Mouse (Mus musculus): ENCODE measurements around the gene Paqr9. TPM values are rescaled to one million over a fixed set of nuclear protein-coding genes. Genes with fewer than 3 reads are reported as not detected.

Gene Paqr9
- polyA plus RNA-seq, 1 experiment: 18.5 TPM

- H3K4me1 ChIP-seq (ENCODE audit: control insufficient read depth, insufficient read depth, low read length): peaks cover 5% of the 10 kb centered on the region
- DNase-seq: no peak
- H3K27ac ChIP-seq (ENCODE audit: insufficient read depth, low read length): no peak overlapping the region
- no peak overlapping the region for H3K4me3 ChIP-seq (replicated peaks; ENCODE audit: insufficient read depth, low read depth, low read length)
- WGBS: 91% methylated on average over 4 of the region's 4 CpGs
- TF ChIP-seq POLR2A (IDR thresholded peaks at IDR 0.05; ENCODE audit: borderline replicate concordance, insufficient read depth, low read length): no peak
- TF ChIP-seq CTCF (IDR thresholded peaks at IDR 0.05; ENCODE audit: borderline replicate concordance, insufficient read depth, low read depth, low read length): no peak
- H3K27me3 ChIP-seq (ENCODE audit: control insufficient read depth, insufficient read depth, low read length): no peaks in the 10 kb centered on the region
These were observed 11.1 kb downstream of the Paqr9 start for GRCm38 (mm10) chr9:95570604-95571003.

GRCm38 (mm10) chr9:95571494-95571893, 12.0 kb downstream of the Paqr9 start:
- Histone ChIP-seq H3K4me1 (ENCODE audit: control insufficient read depth, insufficient read depth, low read length) (peaks cover 5% of the 10 kb centered on the region), H3K27ac (ENCODE audit: insufficient read depth, low read length) (no peak overlapping the region), H3K4me3 (replicated peaks; ENCODE audit: insufficient read depth, low read depth, low read length) (no peak overlapping the region), H3K27me3 (ENCODE audit: control insufficient read depth, insufficient read depth, low read length) (no peaks in the 10 kb centered on the region)
- TF ChIP-seq CTCF (IDR thresholded peaks at IDR 0.05; ENCODE audit: borderline replicate concordance, insufficient read depth, low read depth, low read length) (no peak), POLR2A (IDR thresholded peaks at IDR 0.05; ENCODE audit: borderline replicate concordance, insufficient read depth, low read length) (no peak)
- DNase-seq: peak in 1 of 2 experiments; percentile 42
- WGBS: 34% methylated on average over 4 of the region's 4 CpGs

GRCm38 (mm10) chr9:95572558-95572957, 13.1 kb downstream of the Paqr9 start:
- no peak for DNase-seq
- H3K4me3 ChIP-seq (replicated peaks; ENCODE audit: insufficient read depth, low read depth, low read length): no peak overlapping the region
- no peaks in the 10 kb centered on the region for H3K27me3 ChIP-seq (ENCODE audit: control insufficient read depth, insufficient read depth, low read length)
- TF ChIP-seq CTCF (IDR thresholded peaks at IDR 0.05; ENCODE audit: borderline replicate concordance, insufficient read depth, low read depth, low read length): no peak
- no peak for TF ChIP-seq POLR2A (IDR thresholded peaks at IDR 0.05; ENCODE audit: borderline replicate concordance, insufficient read depth, low read length)
- peaks cover 5% of the 10 kb centered on the region for H3K4me1 ChIP-seq (ENCODE audit: control insufficient read depth, insufficient read depth, low read length)
- 88% methylated on average over 5 of the region's 5 CpGs for WGBS
- no peak overlapping the region for H3K27ac ChIP-seq (ENCODE audit: insufficient read depth, low read length)

- WGBS: 85% methylated on average over 4 of the region's 4 CpGs
- DNase-seq: no peak
- Histone ChIP-seq H3K27me3 (ENCODE audit: control insufficient read depth, insufficient read depth, low read length) (no peaks in the 10 kb centered on the region), H3K27ac (ENCODE audit: insufficient read depth, low read length) (no peak overlapping the region), H3K4me3 (replicated peaks; ENCODE audit: insufficient read depth, low read depth, low read length) (no peak overlapping the region), H3K4me1 (ENCODE audit: control insufficient read depth, insufficient read depth, low read length) (peaks cover 5% of the 10 kb centered on the region)
- TF ChIP-seq POLR2A (IDR thresholded peaks at IDR 0.05; ENCODE audit: borderline replicate concordance, insufficient read depth, low read length) (no peak), CTCF (IDR thresholded peaks at IDR 0.05; ENCODE audit: borderline replicate concordance, insufficient read depth, low read depth, low read length) (no peak)
These were observed 14.7 kb downstream of the Paqr9 start for GRCm38 (mm10) chr9:95574116-95574515.

- TF ChIP-seq POLR2A (IDR thresholded peaks at IDR 0.05; ENCODE audit: borderline replicate concordance, insufficient read depth, low read length) (no peak), CTCF (IDR thresholded peaks at IDR 0.05; ENCODE audit: borderline replicate concordance, insufficient read depth, low read depth, low read length) (no peak)
- 90% methylated on average over 6 of the region's 6 CpGs for WGBS
- H3K27me3 ChIP-seq (ENCODE audit: control insufficient read depth, insufficient read depth, low read length): no peaks in the 10 kb centered on the region; the same call in 1 of the 2 replicates
- H3K4me3 ChIP-seq (replicated peaks; ENCODE audit: insufficient read depth, low read depth, low read length): no peak overlapping the region
- no peak overlapping the region for H3K27ac ChIP-seq (ENCODE audit: insufficient read depth, low read length)
- DNase-seq: no peak
- no peaks in the 10 kb centered on the region for H3K4me1 ChIP-seq (ENCODE audit: control insufficient read depth, insufficient read depth, low read length)
These were observed 18.0 kb downstream of the Paqr9 start for GRCm38 (mm10) chr9:95577502-95577901.

GRCm38 (mm10) chr9:95578366-95578895, 19.0 kb downstream of the Paqr9 start:
- WGBS: 76% methylated on average over 5 of the region's 5 CpGs

GRCm38 (mm10) chr9:95581021-95581757, 21.7 kb downstream of the Paqr9 start:
- DNase-seq: no peak
- H3K4me1 ChIP-seq (ENCODE audit: control insufficient read depth, insufficient read depth, low read length): no peaks in the 10 kb centered on the region
- TF ChIP-seq CTCF (IDR thresholded peaks at IDR 0.05; ENCODE audit: borderline replicate concordance, insufficient read depth, low read depth, low read length): no peak
- TF ChIP-seq POLR2A (IDR thresholded peaks at IDR 0.05; ENCODE audit: borderline replicate concordance, insufficient read depth, low read length): no peak
- 70% methylated on average over 16 of the region's 16 CpGs for WGBS
- no peaks in the 10 kb centered on the region; the same call in 1 of the 2 replicates for H3K27me3 ChIP-seq (ENCODE audit: control insufficient read depth, insufficient read depth, low read length)
- H3K4me3 ChIP-seq (replicated peaks; ENCODE audit: insufficient read depth, low read depth, low read length): no peak overlapping the region
- no peak overlapping the region for H3K27ac ChIP-seq (ENCODE audit: insufficient read depth, low read length)

More at GRCm38 (mm10) chr9:95578366-95578895, 19.0 kb downstream of the Paqr9 start:
- no peaks in the 10 kb centered on the region for H3K4me1 ChIP-seq (ENCODE audit: control insufficient read depth, insufficient read depth, low read length)
- TF ChIP-seq POLR2A (IDR thresholded peaks at IDR 0.05; ENCODE audit: borderline replicate concordance, insufficient read depth, low read length): no peak
- no peak for TF ChIP-seq CTCF (IDR thresholded peaks at IDR 0.05; ENCODE audit: borderline replicate concordance, insufficient read depth, low read depth, low read length)
- H3K27me3 ChIP-seq (ENCODE audit: control insufficient read depth, insufficient read depth, low read length): no peaks in the 10 kb centered on the region; the same call in 1 of the 2 replicates
- no peak overlapping the region for H3K27ac ChIP-seq (ENCODE audit: insufficient read depth, low read length)
- DNase-seq: no peak
- H3K4me3 ChIP-seq (replicated peaks; ENCODE audit: insufficient read depth, low read depth, low read length): no peak overlapping the region
